Mouse (Mus musculus) heart, postnatal 36 days (tissue): ENCODE measurements at regions not wholly inside any gene's neighbourhood (a gene's known extent, or its start where the extent isn't known, plus 50 kb on each side); places are given as distances from the start of the nearest gene placed in this dataset.
A peak's percentile ranks its signal among the peaks of the same experiment; 100 is the strongest.

ENCODE experiments used
- DNase-seq, 2 experiments: peaks; one replicate each; pipeline ENCODE4 v3.0.0; 2021 to 2022
- intact Hi-C: fragments of 180-260 bp; cut with DNase I; formaldehyde crosslinking; loops from one replicate; pipeline ENCODE4 v1.15.1; 2025

DNA sequence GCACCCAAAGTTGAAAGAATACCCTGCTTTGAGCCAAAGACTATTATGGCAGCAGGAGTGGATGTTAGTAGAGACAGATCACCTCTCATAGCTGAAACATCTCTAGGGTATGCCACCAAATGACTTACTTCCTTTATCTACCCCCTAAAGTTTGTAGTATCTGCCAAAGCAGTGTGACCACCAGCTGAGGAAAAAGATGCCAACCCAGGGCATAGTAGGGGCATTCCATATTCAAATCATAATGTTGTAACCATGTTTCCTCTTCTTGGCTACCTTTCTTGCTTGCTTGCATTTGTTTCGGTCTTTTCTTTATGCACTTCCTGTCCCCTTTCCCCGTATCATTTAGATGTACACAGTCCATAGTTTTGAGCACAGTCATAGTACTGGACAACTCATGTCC is 1449.6 kb downstream of the Gsdmc2 start:
- intact Hi-C loops, result no loop called here

GRCm38 (mm10) chr15:62393416-62393815 is 1451.6 kb downstream of the Gsdmc2 start:
- intact Hi-C loops, result no loop called here
- no peak for DNase-seq

More for the DNA sequence above, 1449.6 kb downstream of the Gsdmc2 start:
- DNase-seq, result no peak

GRCm38 (mm10) chr15:62392839-62393238 is 1452.1 kb downstream of the Gsdmc2 start:
- intact Hi-C loops, result no loop called here
- DNase-seq, result no peak

DNA sequence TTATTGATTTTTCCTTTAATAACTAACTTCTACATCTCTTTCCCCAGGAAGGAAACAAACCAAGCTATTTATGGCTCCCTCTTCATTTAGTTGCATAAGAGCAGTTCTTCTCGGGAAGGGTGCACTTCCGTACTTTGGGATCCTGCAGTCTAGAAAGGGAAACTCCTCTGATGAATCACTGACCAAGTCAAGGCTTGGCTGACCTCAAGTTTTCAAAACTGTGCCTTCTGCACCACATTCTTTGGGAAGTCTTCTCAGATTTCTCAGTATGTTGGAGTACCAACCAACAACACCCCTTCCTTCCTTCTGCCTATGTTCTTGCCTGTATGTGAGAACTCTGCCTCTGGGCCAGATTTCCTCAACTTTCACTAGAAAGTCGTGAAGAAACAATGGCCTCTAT is 1452.6 kb downstream of the Gsdmc2 start:
- no peak for DNase-seq
- intact Hi-C loops, result no loop called here

- intact Hi-C loops, result no loop called here
- no peak for DNase-seq
These were observed 1455.4 kb downstream of the Gsdmc2 start for GRCm38 (mm10) chr15:62389431-62390105.

DNA sequence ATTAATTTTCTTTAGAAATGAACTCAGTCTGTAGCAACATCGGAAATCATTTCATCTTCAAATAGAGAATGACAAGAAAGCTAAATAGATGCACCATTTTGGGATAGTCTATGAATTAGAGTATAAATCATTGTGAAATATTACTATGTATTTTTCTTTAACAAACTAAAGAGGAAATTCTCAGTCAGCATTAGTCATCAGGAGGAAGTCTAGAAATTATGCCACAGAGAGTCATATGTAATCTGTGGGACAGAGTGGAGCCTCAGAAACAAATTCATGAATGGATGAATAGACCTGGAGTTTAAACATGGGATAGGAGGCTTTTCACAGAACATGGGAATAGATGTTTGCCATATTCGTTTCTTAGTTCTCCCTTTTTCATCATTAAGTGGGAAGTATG is 1459.4 kb upstream of the A1bg start:
- intact Hi-C loops, result no loop called here
- no peak for DNase-seq

DNA sequence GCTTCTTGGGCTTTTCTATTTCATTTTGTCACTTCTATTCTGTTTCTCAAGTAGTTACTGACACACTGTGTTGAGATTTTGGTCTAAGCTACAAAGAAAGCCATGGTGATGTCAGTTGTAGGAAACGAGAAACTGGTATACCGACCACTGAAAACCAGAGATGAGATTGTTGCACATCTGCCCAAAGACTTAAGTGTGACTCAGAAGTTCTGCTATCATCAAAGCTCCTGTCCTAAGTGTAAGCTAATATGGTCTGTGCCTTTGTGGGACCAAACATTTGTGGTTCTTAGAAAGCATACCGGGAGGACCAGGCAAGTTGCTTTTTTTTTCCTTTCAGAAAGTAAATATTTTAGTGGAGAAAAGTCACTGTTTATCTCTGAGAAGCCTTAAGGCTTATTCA is 1451.8 kb upstream of the A1bg start:
- DNase-seq, result no peak
- intact Hi-C loops, result no loop called here

GRCm38 (mm10) chr15:62361171-62361570 is 1438.4 kb upstream of the A1bg start:
- intact Hi-C loops, result no loop called here
- no peak for DNase-seq

- DNase-seq, result no peak
- intact Hi-C loops, result no loop called here
These were observed 1435.8 kb upstream of the A1bg start for GRCm38 (mm10) chr15:62358338-62359239.

GRCm38 (mm10) chr15:62353786-62354185 is 1431.0 kb upstream of the A1bg start:
- intact Hi-C loops, result no loop called here
- no peak for DNase-seq

DNA sequence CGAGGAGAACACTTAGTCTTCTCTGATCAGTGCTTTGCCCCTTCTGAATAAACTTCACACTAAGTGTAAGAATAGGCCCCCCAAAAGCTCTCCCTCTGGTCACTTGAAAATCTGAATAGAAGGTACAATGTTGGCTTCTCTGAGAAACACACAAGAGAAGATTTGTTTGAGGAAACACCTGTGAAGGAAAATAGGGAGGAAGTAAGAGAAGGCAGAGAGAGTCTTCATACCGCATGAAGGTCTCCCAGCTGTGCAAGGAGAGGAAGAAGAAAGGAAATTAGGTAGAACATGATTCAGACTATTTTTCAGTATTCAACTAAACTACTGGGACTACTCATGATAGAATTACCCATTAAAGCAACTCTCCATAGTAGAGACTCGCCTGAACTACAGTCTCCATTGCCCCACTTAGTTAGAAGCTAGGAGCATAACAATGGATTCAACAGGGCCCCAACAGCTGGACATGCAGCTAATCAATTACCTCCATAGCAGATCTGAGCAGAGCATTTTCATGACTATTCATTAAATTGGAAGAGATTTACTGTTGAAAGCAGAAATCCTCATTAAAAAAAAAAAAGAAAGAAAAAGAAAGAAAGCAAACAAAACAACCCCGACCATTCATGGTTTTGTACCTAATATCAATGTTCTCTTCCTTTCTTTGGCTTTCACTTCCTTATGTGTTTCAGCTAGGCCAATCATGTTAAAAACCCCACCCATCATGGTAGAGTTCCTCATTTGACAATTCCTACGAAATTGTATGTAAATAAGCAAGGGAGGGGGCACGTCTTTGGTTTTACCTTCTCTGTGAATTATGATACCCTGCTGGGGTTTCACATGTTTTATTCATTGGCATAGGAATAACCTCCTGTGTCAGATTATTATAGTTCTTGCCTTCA is 1428.3 kb upstream of the A1bg start:
- no peak for DNase-seq
- intact Hi-C loops, result no loop called here

- intact Hi-C loops, result no loop called here
- DNase-seq, result no peak
These were observed 1427.2 kb upstream of the A1bg start for GRCm38 (mm10) chr15:62349981-62350380.

GRCm38 (mm10) chr15:62348956-62349355 is 1426.1 kb upstream of the A1bg start:
- intact Hi-C loops, result no loop called here
- DNase-seq, result no peak

- no peak for DNase-seq
- intact Hi-C loops, result no loop called here
These were observed 1424.9 kb upstream of the A1bg start for GRCm38 (mm10) chr15:62347697-62348096.

DNA sequence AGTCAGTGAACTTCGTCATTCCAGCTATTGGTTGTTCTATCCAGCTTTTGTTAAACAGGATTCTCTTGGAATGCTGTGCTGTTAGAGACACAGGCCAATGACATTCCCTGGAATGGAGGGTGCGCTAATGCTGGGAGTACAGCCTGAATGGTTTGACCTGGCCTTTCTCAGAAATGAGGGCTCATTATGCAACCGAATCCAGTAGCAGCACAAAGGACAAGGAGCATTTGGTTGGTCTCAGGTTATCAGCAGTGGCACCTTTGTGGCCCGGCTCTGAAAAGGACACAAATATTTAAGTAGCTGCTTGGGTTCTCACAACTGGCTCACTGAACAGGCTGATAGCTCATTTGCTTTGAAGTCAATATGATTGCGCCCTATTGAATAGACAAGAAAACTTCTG is 1423.1 kb upstream of the A1bg start:
- no peak for DNase-seq
- intact Hi-C loops, result no loop called here

DNA sequence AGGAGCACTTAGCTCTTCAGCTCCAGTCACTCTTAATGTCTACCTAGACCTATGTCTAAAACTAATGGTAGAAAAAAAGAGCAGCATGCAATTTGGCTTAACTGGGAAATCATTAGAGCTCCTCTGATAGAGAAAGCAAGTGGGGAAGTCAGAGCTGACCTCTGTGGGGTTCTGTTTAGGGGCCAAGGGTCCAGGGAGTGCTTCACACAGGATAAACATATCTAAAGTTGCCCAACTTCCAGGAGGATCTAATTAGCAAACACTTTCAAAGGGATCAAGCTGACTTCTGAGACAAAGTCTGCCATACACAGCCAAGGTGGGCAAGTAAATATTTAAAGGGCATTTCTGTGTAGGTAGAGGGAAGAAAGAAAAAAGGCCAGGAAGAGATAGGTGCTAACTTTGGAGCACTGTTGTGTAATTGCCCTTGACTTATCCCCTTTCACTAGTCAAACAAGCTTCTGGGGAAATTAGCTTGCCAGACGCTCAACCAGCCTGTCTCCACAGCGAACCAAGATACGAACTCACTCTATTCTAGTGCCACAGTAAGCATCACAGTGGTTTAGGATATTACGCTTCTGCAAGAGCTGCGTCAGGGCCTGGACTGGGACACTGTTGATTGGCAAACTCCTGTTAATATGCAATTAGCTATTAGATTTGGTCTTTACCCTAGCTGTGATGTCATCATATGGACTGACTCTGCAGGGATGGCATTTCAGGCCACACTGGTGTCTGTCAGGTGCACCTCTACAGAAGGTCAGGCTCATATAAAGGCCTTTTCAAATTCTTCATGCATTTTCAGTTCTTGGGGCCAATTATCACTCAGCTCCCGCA is 1413.9 kb upstream of the A1bg start:
- intact Hi-C loops, result loop anchor here (10.0 kb wide), 1 partner anchor 668 kb away; no protein-coding TSS in a partner anchor

DNA sequence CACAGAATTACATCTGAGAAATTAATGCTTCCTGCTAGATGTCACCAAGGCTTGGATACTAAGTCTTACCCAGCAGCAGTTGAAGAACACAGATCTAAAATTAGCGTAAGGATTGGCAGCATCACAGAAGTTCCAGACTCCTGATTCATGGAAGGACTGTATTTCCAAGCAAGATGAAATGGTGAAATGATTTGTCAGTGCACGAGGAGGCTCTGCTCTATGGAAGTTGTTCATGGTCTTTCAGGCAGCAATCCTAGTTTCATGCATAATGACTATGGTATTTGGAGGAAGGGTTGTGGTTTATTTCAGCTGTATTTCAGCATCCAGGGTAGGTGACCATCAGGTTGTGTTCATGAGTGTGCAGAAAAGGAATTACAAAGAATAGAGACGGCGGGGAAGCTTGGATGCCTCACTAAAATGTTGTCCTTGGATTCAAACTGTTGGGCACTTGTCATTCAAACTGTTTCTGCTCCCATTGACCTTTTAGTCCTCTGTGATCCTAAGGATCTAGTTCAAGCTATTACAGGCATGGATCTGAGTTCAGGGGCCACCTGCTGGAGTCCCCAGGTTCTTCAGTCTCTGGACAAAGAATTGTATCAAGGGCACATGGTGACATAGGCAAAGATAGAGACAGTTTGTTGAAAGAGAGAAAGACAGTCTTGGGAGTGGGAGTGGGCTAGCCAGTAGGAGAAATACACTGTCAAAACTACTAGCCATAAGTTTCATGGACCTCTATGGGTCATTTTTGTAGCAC is 1411.6 kb upstream of the A1bg start:
- intact Hi-C loops, result loop anchor here (2.0 to 10.0 kb wide), 2 partner anchors 348 to 670 kb away; no protein-coding TSS in a partner anchor

More for the DNA sequence above, 1413.9 kb upstream of the A1bg start:
- no peak for DNase-seq

DNA sequence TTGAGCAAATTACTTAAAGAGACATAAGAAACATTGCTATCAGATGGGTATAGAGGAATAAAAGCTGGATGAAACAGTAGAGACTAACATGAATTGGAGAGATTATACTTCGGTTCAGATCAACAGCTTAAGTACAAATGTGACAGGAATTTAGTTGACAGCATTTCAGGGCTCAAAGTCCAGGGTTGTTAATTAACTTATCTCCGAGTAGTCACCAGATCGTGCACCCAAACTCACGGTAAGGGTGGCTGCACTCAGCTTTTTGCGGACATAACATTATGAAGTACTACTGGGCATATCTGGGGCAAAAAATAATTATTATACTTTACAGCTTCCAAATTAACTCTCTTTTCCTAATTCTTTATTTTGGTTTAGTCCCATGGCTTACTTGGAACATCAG is 1409.3 kb upstream of the A1bg start:
- intact Hi-C loops, result loop anchor here (10.0 kb wide), 1 partner anchor 673 kb away; no protein-coding TSS in a partner anchor
- no peak for DNase-seq

More for the DNA sequence above, 1411.6 kb upstream of the A1bg start:
- DNase-seq, result peak in 1 of 2 experiments; percentile 10
